Mouse (Mus musculus) liver, postnatal 0 days (tissue): ENCODE measurements around the gene Mxi1. TPM values are rescaled to one million over a fixed set of nuclear protein-coding genes. Genes with fewer than 3 reads are reported as not detected.

Source experiments
- ATAC-seq: fragments of 200-750 bp; cut with Nextera tagmentation; 2 replicates; pipeline ENCODE4 v1.8.0; 2017; ENCODE audit warnings: mild to moderate bottlenecking, moderate library complexity
- DNase-seq: peaks from one replicate; pipeline ENCODE4 v3.0.0-alpha.2; 2016
- H3K27ac ChIP-seq: fragments of 300-500 bp; sonication (generic); 2 replicates; pipeline ENCODE4 v1.5.1; 2014; ENCODE audit warnings: antibody characterized with exemption, moderate library complexity, mild to moderate bottlenecking, low read depth
- H3K27me3 ChIP-seq: fragments of 300-500 bp; sonication (generic); 2 replicates; pipeline ENCODE4 v1.6.1; 2014; ENCODE audit warnings: low read length, control low read depth, mixed read lengths; ENCODE audit not compliant: insufficient read depth
- H3K36me3 ChIP-seq: fragments of 300-500 bp; sonication (generic); replicated peaks from 2 replicates; pipeline ENCODE4 v1.6.1; 2014; ENCODE audit warnings: mild to moderate bottlenecking, control low read depth, low read length, moderate library complexity, mixed read lengths; ENCODE audit not compliant: insufficient read depth
- H3K4me1 ChIP-seq: fragments of 300-500 bp; sonication (generic); 2 replicates; pipeline ENCODE4 v1.6.1; 2014; ENCODE audit warnings: antibody characterized with exemption, mild to moderate bottlenecking, control low read depth; ENCODE audit not compliant: insufficient read depth
- H3K4me2 ChIP-seq: fragments of 300-500 bp; sonication (generic); 2 replicates; pipeline ENCODE4 v1.6.1; 2014; ENCODE audit warnings: low read depth, mild to moderate bottlenecking, low read length, moderate library complexity, mixed read lengths
- H3K4me3 ChIP-seq: fragments of 300-500 bp; sonication (generic); 2 replicates; pipeline ENCODE4 v1.5.1; 2014; ENCODE audit warnings: low read depth, low read length
- H3K9ac ChIP-seq: fragments of 300-500 bp; sonication (generic); replicated peaks from 2 replicates; pipeline ENCODE4 v1.6.1; 2014; ENCODE audit warnings: mild to moderate bottlenecking, moderate library complexity
- H3K9me3 ChIP-seq: fragments of 300-500 bp; sonication (generic); 2 replicates; pipeline ENCODE4 v1.6.1; 2016; ENCODE audit warnings: mild to moderate bottlenecking, control low read depth, low read length, mixed read lengths
- CTCF ChIP-seq: sonication (generic); IDR thresholded peaks from 2 replicates; pipeline ENCODE4 v1.5.1; 2016; ENCODE audit warnings: antibody characterized with exemption, low read depth
- EP300 ChIP-seq: IDR thresholded peaks from 2 replicates; pipeline ENCODE4 v1.6.1; 2016; ENCODE audit warnings: antibody characterized with exemption, low read depth, mild to moderate bottlenecking
- WGBS: fragments of 180-500 bp; shearing (Covaris S2); extraction: QIAGEN DNeasy Blood & Tissue Kit; methylation state at CpG from one replicate; pipeline ENCODE4 v1.1.7; 2014; ENCODE audit not compliant: insufficient replicate concordance; 5-methylcytosine and 5-hydroxymethylcytosine counted together
- polyA plus RNA-seq: library from polyadenylated mRNA; unstranded; fragments of >200 nt; fragmentation: Nextera tagmentation; extraction: Ambion mirVana; gene quantifications from 2 replicates; pipeline ENCODE4 v1.2.1, GENCODE M21; 2015

The Mxi1 gene
- polyA plus RNA-seq, 1 experiment from 2014 or later = 24.5 TPM

- Histone ChIP-seq H3K4me1 (peaks cover 10% of the 10 kb centered on the region), H3K4me2 (no peak overlapping the region), H3K27me3 (no peaks in the 10 kb centered on the region), H3K4me3 (no peak overlapping the region), H3K27ac (no peak overlapping the region), H3K9ac (no peak overlapping the region), H3K9me3 (no peaks in the 10 kb centered on the region), H3K36me3 (no peaks in the 10 kb centered on the region)
- 57% methylated on average over 17 of the region's 17 CpGs for WGBS
- TF ChIP-seq CTCF (no peak), EP300 (no peak)
- no peak for ATAC-seq
- no peak for DNase-seq
Measured at GRCm38 (mm10) chr19:53409663-53410307, 99.5 kb downstream of the Mxi1 start.

- no peak overlapping the region for H3K4me3 ChIP-seq
- H3K9ac ChIP-seq = no peak overlapping the region
- H3K27ac ChIP-seq = no peak overlapping the region
- WGBS = 66% methylated on average over 6 of the region's 6 CpGs
- no peak for DNase-seq
- peaks cover 4% of the 10 kb centered on the region; the same call in 1 of the 2 replicates for H3K4me1 ChIP-seq
- H3K27me3 ChIP-seq = no peaks in the 10 kb centered on the region
- H3K36me3 ChIP-seq = no peaks in the 10 kb centered on the region
- no peaks in the 10 kb centered on the region for H3K9me3 ChIP-seq
- no peak for TF ChIP-seq CTCF
- TF ChIP-seq EP300 = no peak
- no peak for ATAC-seq
- H3K4me2 ChIP-seq = no peak overlapping the region
Measured at GRCm38 (mm10) chr19:53412149-53412848, 102.0 kb downstream of the Mxi1 start.

GRCm38 (mm10) chr19:53413617-53414380 lies 103.5 kb downstream of the Mxi1 start:
- DNase-seq = no peak
- no peak overlapping the region for H3K4me2 ChIP-seq
- peak; percentile 88 for ATAC-seq
- H3K9me3 ChIP-seq = no peaks in the 10 kb centered on the region
- no peak overlapping the region for H3K9ac ChIP-seq
- H3K4me1 ChIP-seq = peaks cover 4% of the 10 kb centered on the region; the same call in 1 of the 2 replicates
- H3K36me3 ChIP-seq = no peaks in the 10 kb centered on the region
- WGBS = 78% methylated on average over 15 of the region's 15 CpGs
- no peaks in the 10 kb centered on the region for H3K27me3 ChIP-seq
- H3K4me3 ChIP-seq = no peak overlapping the region
- no peak for TF ChIP-seq EP300
- TF ChIP-seq CTCF = no peak
- no peak overlapping the region for H3K27ac ChIP-seq

GRCm38 (mm10) chr19:53414650-53415049 lies 104.3 kb downstream of the Mxi1 start:
- WGBS = 53% methylated on average over 11 of the region's 11 CpGs
- no peaks in the 10 kb centered on the region for H3K27me3 ChIP-seq
- H3K4me2 ChIP-seq = no peak overlapping the region
- no peak for DNase-seq
- no peak for TF ChIP-seq CTCF
- peak; percentile 17; the same call in 1 of the 2 replicates for TF ChIP-seq EP300
- H3K27ac ChIP-seq = no peak overlapping the region
- H3K9ac ChIP-seq = no peak overlapping the region
- no peaks in the 10 kb centered on the region for H3K9me3 ChIP-seq
- ATAC-seq = no peak; the same call in 1 of the 2 replicates
- H3K4me3 ChIP-seq = no peak overlapping the region
- H3K4me1 ChIP-seq = peaks cover 4% of the 10 kb centered on the region; the same call in 1 of the 2 replicates
- no peaks in the 10 kb centered on the region for H3K36me3 ChIP-seq

GRCm38 (mm10) chr19:53415198-53415597 lies 104.9 kb downstream of the Mxi1 start:
- DNase-seq = no peak
- no peaks in the 10 kb centered on the region for H3K36me3 ChIP-seq
- H3K9me3 ChIP-seq = no peaks in the 10 kb centered on the region
- no peak overlapping the region for H3K4me3 ChIP-seq
- no peak overlapping the region for H3K4me2 ChIP-seq
- ATAC-seq = no peak
- H3K27ac ChIP-seq = no peak overlapping the region
- peaks cover 4% of the 10 kb centered on the region; the same call in 1 of the 2 replicates for H3K4me1 ChIP-seq
- no peaks in the 10 kb centered on the region for H3K27me3 ChIP-seq
- TF ChIP-seq CTCF (no peak), EP300 (no peak)
- H3K9ac ChIP-seq = no peak overlapping the region
- 88% methylated on average over 17 of the region's 17 CpGs for WGBS

- H3K4me1 ChIP-seq = peaks cover 23% of the 10 kb centered on the region; the same call in 1 of the 2 replicates
- H3K4me2 ChIP-seq = no peak overlapping the region
- no peak overlapping the region for H3K9ac ChIP-seq
- H3K4me3 ChIP-seq = no peak overlapping the region
- no peaks in the 10 kb centered on the region for H3K9me3 ChIP-seq
- 0 out of 2 replicates have a peak, but pooled peaks cover 3% of the 10 kb centered on the region for H3K27me3 ChIP-seq
- TF ChIP-seq CTCF (peak; percentile 83), EP300 (no peak)
- no peak for ATAC-seq
- peak; percentile 75 for DNase-seq
- 18% methylated on average over 5 of the region's 5 CpGs for WGBS
- no peak overlapping the region for H3K27ac ChIP-seq
- no peaks in the 10 kb centered on the region for H3K36me3 ChIP-seq
Measured at GRCm38 (mm10) chr19:53419834-53420233, 109.5 kb downstream of the Mxi1 start.
